Mouse (Mus musculus): ENCODE data around the gene Hoxa13.

The Hoxa13 gene

DNA sequence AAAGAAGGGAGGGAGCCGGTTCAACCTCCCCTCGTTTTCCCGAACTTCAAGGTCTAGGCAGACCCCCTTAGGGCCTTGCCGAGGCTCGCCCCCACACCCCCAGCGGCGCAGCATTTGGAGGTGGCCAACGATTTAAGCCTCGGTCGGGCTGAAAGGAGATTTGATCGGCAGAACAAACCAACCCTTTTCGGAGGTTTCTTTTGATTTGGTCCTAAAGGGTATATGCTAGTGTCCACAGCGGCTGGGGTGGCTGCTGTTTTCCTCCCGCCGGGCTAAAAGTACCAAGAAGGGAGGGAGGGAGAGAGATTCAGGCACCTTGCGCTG is 11.3 kb downstream of the Hoxa13 start:
- peak in 1 of 2 experiments; percentile 24 for DNase-seq

DNA sequence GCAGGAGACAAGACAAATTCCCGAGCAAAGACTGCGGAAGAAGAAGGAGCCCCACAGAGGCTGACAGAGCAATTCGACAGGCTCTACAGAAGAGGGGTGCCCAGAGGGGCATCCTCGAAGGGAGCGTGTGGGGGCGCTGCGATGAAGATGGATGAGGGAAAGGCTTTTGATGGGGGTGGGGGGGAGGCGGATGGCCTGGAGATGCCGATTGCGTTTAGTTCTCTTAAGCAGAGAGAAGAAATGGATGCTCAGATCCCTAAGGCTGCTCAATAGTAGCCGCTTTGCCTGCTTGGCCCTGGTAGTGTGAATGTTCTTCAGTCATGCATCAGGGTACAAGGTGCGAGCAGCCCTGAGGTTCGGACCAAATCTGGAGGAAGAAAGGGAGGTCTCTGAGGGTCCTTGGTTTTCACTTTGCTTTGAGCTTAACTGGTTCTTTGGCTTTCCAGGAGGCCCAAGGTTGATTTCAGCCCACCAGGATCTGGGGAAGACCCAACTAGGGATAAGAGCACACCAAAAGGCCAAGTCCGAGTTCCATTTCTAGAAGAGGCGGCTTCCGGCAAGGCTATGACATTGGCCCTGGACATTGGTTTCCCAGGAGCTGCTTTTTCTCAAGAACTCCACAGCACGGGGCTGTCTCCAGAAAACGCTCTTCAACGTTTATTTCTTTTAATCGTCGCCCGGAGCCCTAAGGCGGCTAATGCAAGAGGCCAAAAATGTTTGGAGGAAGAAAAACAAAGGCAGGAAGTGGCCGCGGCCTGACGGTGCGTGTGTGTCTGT is 11.9 kb downstream of the Hoxa13 start:
- peak in 1 of 2 experiments; percentile 28 for DNase-seq

DNA sequence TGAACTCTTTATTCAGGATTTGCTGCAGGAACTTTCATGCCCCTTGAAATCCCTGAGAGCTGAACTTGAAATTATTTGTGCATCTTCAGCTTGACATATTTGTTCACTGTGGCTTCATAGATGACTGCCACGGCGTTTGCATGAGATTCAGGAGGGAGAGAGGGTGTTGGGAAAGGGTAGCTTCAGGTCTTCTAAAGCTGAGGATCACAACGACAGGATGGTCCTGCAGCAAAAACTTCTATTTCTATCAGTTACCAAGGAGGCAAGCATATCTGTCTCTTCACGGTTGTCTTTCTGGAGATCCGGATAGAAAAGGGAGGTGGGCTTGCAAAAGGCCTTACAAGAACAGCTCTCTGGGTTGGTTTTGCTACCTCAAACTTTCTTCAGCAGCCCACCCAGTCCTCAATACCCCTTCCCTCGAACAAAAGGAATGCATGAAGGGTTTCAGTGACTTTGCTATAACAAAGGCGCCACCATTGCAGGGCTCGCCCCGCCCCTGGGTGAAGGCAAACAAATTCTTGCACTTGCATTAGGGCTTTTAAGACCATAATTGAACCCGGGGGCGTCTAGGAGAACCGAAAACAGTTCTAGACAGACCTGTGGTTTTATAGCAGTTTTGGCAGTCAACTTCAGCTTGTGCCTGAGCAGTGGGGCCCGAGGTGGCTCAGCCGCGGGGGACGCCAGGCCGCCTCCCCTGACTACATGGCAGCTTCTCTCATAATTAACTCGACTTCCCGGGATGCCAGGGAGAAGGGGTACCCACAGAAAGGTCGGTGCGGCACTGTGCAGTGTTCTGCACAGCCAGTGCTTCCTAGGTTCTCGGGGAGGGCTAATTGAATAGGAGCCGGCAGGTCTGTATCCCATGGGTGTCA is 12.7 kb downstream of the Hoxa13 start:
- DNase-seq = peak in 1 of 2 experiments; percentile 35

DNA sequence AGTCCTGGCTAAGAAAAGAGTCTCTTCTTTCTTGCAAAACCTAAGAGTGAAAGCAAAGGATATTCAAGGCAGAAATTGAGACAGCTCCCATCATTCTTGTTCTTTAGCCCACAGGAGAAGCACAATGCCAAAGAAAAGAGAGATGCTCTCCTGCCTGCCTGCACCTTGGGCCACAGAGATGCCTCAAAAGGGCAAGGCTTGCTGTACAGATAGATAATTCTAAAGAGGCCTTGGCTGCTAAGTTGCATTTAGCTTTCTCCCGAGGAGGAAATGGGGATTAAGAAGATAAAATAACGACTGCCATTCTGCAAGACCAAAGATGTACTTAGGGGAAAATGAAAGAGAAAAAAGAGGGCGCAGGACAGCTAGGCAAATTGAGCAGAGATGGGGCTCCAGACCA is 13.8 kb downstream of the Hoxa13 start:
- peak in 1 of 2 experiments; percentile 20 for DNase-seq

DNA sequence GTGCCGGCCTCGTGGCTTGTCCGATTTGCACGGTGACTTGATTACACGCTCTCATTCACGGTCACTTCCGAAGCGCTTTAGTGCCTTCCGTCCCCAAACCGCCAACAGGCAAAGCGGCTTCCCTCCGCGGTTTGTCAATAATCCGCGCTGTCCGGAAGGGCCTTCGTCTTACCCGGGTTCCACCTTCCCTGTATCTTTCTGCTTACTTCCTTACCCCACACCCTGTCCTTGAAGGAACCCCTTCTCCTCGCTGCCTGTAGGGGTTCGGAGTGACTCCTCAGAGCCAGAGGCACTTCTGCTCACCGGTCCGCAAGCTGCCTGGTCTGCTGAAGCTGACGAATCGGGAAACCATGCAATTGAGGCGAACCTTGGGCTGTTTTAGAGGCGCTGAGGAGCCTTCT is 14.3 kb downstream of the Hoxa13 start:
- peak; percentile 36 to 46 for DNase-seq

DNA sequence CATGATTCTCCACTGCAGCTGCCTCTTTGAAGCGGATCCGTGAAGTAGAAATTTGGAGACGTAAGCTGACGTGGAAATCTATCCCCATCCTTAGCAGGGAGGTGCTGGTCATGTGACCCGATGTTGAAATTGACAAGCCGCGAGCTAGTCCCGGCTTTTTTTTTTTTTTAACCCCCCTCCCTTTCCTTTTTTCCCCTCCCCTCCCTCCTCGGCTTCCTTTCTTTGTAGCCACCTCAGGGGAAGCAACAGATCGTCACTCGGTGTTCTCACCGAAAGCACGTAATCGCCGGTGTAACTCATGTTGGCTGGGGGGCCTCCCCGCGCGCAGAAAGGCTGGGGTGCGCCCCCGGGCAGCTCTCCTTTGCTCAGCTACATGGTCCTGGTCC is 14.9 kb downstream of the Hoxa13 start, which contains the start of gene Hoxa11:
Gene Hoxa11 (minus strand): TSS at position 54 of the 386 bp plus-strand sequence.
- DNase-seq = peak; percentile 62 to 73

DNA sequence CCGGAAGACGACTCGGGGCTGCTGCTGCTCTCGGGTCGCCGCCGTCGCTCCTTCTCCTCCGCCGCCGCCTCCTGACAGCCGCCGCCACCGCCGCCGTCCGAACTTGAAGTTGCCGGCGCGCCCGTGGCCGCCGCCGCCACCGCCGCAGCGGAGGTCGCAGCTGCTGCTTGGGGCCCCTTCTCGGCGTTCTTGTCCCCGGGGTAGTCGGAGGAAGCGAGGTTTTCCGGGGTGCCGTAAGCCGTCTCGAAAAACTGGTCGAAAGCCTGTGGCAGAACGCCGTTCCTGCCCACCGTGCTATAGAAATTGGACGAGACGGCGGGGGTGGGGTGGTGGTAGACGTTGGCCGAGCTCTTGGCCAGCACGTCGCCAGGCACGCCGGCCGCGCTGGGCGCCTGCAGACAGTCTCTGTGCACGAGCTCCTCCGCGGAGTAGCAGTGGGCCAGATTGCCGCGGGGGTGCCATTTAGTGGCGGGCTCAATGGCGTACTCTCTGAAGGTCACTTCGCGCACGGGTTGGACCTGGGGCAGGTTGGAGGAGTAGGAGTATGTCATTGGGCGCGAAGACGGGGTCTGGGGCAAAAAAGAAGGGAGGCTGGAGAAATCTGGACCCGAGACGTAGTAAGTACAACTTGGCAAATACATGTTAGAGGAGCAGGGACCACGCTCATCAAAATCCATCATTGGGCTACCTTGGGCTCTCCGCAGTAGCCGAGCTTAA is 15.5 kb downstream of the Hoxa13 start:
- DNase-seq = peak; percentile 38 to 55

DNA sequence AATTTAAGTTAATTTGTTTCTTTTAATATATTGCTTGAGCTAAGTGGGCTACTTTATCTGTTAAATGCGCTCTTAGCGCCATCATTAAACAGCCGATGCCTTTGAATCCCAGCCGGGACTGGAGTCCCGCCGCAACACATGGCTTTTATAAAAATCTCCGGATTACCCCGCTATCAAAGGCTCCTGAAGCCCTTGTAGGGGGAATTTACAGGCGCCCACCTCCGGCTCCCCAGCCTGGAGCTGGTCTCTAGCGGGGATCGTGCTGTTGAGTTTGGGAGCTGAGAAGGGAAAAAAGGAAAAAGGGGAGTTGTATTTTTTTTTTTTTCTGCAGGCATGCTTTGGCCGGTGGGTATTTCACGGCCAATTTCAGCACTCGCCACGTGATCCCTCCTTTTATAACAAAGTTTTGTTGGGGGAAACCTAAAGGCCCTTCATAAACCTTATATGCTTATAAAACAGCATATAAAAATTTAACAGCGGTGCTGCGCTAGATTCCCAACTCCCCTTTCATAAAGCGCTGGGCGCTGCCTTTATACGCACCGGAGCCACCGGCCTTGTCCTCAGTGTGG is 16.1 kb downstream of the Hoxa13 start:
- DNase-seq = peak in 1 of 2 experiments; percentile 25

DNA sequence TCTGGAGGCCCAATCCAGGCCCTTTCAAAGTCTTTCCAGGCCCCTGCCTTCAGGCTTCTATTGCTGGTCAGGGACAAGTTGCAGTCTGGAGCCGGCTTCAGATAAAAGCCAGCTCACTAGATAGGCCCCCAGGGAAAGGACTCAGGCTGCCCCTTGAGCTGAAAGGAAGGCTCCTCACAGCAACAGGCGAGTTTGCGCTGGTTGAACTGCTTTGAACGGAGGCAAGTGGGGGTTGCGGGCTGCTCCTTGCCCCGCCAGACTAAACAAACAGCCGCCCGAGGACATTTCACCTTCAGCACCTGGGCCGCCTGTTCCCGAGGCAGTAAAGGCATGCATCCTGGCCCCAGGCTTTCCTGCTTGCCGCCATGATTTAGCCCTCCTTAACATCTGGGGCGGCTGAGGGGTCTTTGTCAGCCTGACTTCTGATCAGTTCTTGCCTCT is 17.0 kb downstream of the Hoxa13 start:
- peak in 1 of 2 experiments; percentile 61 for DNase-seq

DNA sequence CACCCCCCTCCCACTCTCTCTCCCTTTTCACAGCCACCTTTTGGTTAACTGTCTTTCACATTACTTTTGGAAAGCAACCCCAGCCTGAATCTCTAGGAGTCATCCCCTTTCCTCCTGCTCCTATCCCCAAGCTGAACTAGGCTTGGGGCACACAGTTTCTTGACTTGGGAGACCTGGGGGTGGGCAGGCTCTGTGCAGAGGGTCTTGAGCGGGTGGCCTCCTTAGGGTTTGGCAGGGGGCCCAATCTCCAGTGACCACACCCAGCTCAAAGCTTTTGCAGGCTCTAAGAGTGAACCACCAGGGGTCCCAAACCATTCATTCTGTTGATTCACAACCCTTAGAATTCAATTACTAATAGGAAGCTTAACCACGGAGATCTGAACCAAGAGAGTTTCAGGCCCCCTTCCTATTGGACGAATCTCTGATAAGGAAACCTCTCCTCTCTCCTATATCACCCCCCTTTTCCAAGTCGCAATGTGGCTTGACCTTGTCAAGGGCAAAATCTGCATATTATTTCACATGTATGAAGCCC is 17.8 kb downstream of the Hoxa13 start:
- peak in 1 of 2 experiments; percentile 32 for DNase-seq

DNA sequence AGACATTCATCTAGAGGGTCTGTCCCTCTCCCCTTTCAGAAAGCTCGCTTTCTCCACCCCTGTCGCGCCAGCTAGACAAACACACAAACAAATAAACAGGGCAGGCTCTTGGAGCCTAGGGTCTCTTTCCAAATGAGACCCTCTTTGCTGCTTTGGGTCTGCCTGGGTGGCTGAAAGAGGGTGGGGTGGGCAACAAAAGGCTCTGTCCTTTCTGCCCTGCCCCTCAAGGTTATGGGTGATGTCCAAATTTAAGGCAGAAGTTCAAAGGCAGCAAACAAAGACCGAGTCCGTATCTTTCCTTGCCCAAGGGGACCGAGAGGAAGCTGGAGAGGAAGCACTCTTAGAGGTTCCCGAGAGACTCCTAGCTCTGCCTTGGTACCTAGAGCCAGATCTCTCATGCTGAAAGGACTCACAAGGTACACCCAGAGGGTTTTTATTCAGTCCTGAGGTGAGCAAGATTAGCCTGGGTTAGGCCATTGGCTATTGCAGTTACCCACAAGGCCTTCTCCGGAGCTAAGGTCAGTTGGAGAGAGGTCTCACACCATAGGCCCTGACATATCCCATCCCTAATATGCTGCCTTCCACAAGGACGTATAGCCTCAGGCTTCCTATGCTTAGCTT is 19.6 kb downstream of the Hoxa13 start:
- no peak for DNase-seq

DNA sequence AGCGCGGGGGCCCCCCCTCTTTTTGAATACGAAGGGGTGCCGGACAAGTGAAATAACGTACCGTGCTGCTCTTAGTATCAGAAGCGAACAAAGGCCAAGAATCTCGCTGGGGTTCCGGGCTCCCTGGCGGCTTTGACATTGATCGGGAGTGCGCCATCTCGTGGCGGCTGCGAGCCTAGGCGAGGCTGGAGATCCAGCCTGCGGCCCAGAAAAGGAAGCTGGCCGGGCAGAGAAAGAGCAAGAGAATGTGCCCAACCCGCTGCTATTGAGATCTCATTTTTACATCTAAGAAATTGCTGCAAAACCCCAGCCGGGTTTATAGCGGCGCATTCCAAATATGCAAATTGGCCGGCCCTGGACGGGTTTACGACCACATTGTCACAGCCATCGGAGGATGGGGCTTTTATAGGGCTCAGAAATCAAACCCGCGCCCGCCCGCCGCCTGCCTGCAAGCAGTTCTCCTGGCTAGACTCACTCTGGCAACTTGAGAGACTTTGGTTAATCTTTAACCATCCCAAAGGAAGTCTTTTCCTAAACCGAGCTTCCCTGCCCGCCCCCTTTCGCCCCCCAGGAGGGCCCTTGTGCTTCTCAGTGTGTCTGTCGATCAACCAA is 20.2 kb downstream of the Hoxa13 start, which contains the start of gene Hoxa10:
Gene Hoxa10 (minus strand): TSS at position 466 of the 612 bp plus-strand sequence.
- peak; percentile 95 to 97 for DNase-seq

DNA sequence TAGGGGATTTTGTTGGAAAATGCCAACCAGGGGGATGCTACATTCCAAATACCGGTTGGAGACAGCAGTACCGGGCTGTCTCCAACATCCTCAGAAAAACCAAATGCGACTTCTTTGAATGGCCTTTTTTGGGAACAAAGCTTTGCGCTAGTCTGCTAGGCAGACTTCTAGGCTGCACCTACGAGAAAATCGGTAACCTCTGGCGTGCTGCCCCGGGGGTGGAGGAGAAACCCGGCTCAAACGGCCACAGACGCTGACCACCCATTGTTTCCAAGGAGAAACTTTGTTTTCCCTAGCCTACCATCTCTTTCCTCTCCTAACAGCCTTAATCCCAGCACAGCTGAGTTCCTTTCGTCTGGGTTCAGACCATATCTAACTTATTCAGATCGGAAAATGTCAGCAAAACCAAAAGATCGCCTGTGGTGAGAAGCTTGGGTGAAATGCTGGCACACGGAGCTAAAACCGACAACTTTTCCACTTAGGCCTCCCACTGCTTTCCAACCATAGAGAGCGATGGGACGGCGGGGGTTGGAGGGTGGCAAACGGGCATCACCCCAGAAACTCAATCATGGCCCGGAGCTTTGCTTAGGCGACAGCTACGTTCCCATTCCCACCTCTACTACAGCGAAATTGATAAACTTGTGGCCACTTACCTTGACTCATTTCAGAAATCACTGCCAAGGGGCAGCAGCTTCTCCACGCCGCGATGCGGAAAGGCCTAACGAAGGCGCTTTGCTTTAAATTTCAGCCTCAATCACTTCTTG is 20.9 kb downstream of the Hoxa13 start:
- DNase-seq = peak; percentile 57 to 60

DNA sequence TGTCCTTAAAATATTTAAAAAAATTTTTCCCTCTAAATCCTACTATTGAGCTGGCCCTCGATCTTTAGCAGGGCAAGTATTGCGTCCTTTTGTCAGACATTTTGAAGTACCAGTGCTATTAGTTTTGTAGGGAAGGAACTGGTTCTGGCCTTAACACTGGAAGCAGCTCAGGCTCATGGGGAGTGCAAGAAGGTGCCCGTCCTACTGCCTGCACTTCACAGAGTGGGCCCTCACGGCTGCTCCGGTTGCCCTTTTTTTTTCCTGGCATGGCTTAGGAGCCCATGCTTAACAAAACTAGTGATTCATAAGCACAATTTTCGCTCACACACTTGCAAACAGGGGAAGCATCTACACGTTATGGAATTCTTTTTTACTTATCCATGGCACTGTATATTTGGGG is 21.7 kb downstream of the Hoxa13 start:
- DNase-seq = peak in 1 of 2 experiments; percentile 48

DNA sequence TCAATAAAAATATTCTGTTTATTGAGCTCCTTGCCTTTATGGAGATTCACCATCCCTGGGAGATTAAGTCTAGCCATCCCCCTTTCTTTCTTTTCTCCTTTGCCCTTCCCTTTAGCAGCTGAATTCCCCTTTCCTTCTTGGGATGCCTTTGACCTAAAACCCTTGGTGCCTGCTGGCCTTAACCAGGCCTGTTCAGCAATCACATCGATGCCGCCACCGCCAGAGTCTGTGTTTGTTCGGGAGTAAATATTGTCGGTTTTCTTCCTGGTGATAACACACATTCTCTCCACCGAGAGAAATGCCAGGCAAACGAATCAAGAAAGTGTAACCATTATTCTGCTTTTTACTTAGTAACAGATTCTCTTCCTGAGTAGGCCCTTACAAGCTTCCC is 22.5 kb downstream of the Hoxa13 start:
- DNase-seq = peak; percentile 42 to 54

DNA sequence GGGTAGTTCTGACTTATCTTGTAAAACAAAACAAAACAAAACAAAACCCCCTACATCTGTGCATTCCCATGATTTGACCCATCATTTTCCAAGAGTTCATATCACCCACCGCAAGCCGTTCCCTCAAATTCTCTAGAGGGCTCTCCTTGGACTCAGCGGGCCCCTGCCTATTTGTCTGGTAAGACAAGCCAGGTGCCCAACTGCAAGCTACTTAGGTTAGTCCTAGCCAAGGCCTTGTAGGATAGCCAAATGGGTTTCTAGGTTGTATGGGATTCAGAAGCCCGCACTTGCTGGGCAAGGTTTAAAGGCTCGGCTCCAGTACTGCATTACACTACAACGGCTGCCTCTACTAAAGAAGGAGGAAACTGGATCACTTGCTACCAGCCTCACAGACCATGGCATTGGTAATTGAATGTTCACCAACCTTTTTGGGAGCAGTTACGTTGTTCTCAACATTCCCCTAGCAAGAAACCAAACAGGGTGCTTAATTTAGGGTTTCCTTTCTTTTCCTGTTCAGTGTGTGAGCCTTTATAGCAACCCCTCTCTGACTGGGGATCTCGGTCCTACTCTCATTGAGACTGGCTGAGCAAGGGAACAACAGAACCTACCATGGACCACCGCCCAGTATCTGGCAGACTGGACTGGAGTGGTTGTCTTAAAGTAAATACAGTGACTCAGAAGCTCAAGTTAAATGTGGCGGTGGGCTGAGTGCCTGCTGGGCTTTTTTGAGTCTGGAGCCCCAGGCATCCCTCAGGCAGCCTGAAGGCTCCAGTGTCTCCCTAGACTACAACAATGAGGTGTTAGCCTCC is 23.1 kb downstream of the Hoxa13 start:
- DNase-seq = peak in 1 of 2 experiments; percentile 39

DNA sequence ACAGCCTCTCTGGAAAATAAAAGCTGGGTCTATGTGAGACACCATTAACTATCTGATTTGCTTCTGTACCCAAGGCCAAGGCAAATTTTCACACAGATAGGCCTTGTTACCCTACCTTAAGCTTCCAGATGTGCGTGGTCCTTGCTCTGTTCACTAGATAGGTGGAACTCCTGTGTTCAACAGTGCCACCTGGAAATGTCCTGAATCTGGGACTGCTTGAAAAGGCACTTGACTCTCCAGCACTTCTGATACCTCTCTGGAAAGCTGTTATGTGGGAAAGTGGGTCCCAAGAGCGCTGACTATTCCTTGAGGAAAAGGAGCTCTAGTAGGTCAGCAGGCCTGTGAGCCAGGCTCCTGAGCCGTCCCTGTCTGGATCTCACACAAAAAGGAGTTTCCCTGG is 23.9 kb downstream of the Hoxa13 start:
- peak in 1 of 2 experiments; percentile 39 for DNase-seq

DNA sequence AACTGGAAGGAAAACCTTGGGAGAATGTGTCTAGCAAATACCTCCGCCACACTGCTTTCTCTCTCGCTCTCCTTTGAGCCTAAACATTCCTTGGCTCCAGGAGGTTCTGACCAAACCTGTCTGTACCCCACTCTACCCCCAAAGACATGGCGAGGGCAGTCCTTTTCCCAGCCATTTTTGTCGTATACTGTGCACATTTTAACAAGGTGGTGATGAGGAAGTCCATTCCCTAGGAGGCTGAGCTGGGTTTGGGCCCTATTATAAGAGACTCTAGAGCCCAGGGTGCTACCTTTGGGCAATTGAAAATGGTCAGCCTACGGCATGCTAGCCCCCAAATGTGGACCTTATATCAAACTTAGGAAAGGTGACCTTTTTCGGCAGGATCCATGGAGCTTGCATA is 24.8 kb downstream of the Hoxa13 start:
- peak in 1 of 2 experiments; percentile 33 for DNase-seq

DNA sequence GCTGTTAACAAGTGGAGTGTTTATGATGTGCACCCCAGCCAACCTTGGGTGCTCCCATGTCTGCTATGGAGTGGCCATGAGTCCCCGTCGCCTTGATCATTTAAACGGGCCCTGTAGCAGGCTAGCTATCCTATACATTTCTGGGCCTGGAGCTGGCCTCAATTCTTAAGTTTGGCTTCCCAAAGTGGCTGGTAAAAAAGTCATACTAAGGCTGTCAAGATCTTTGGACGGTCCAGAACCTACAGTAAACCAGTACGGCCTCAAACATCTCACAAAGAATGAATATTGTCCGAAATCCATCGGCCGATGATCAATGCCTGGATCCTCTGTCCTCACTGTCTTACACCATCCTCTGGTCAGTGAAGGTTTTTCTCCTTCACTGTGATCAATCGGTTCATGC is 25.4 kb downstream of the Hoxa13 start:
- DNase-seq = peak in 1 of 2 experiments; percentile 55
